Mouse (Mus musculus): Measurements from ENCODE around the gene Phf21a. TPM values are rescaled to one million over a fixed set of nuclear protein-coding genes. Genes with fewer than 3 reads are reported as not detected.

The Phf21a gene
- polyA plus RNA-seq, 1 experiment from 2014 or later, result 7.3 TPM

- Histone ChIP-seq H3K4me2 (replicated peaks; ENCODE audit: low read depth) (no peak overlapping the region), H3K9ac (ENCODE audit: low read length) (no peak overlapping the region), H3K9me3 (ENCODE audit: control insufficient read depth, low read length) (no peaks in the 10 kb centered on the region), H3K36me3 (ENCODE audit: control insufficient read depth, insufficient read depth, low read length) (0 out of 2 replicates have a peak, but pooled peaks cover 4% of the 10 kb centered on the region), H3K27me3 (ENCODE audit: control insufficient read depth, insufficient read depth, low read length) (no peaks in the 10 kb centered on the region), H3K4me1 (replicated peaks; ENCODE audit: control insufficient read depth, insufficient read depth) (no peaks in the 10 kb centered on the region), H3K4me3 (ENCODE audit: low read depth, low read length) (no peak overlapping the region), H3K27ac (replicated peaks) (no peak overlapping the region)
- 78% methylated on average over 3 of the region's 3 CpGs for WGBS
- no peak for TF ChIP-seq CTCF (IDR thresholded peaks at IDR 0.05; ENCODE audit: low read depth)
- no peak for TF ChIP-seq EP300 (optimal IDR thresholded peaks at IDR 0.05)
- DNase-seq (ENCODE audit: low spot score) (no peak), ATAC-seq (ENCODE audit: low FRiP score, low TSS enrichment) (no peak)
These were observed 148.4 kb downstream of the Phf21a start for GRCm38 (mm10) chr2:92241317-92241716.

GRCm38 (mm10) chr2:92246112-92246511 is 153.2 kb downstream of the Phf21a start:
- H3K9me3 ChIP-seq (ENCODE audit: control insufficient read depth, low read length), result no peaks in the 10 kb centered on the region
- H3K9ac ChIP-seq (ENCODE audit: low read length), result no peak overlapping the region
- ATAC-seq (ENCODE audit: low FRiP score, low TSS enrichment) (no peak), DNase-seq (ENCODE audit: low spot score) (no peak)
- no peak overlapping the region for H3K27ac ChIP-seq (replicated peaks)
- no peaks in the 10 kb centered on the region for H3K4me1 ChIP-seq (replicated peaks; ENCODE audit: control insufficient read depth, insufficient read depth)
- no peak overlapping the region for H3K4me2 ChIP-seq (replicated peaks; ENCODE audit: low read depth)
- 90% methylated on average over 1 of the region's 1 CpGs for WGBS
- no peak overlapping the region for H3K4me3 ChIP-seq (ENCODE audit: low read depth, low read length)
- H3K36me3 ChIP-seq (ENCODE audit: control insufficient read depth, insufficient read depth, low read length), result peaks cover 2% of the 10 kb centered on the region
- no peaks in the 10 kb centered on the region for H3K27me3 ChIP-seq (ENCODE audit: control insufficient read depth, insufficient read depth, low read length)
- TF ChIP-seq EP300 (optimal IDR thresholded peaks at IDR 0.05) (no peak), CTCF (IDR thresholded peaks at IDR 0.05; ENCODE audit: low read depth) (no peak)

GRCm38 (mm10) chr2:92247711-92248110 is 154.8 kb downstream of the Phf21a start:
- no peak overlapping the region for H3K4me2 ChIP-seq (replicated peaks; ENCODE audit: low read depth)
- DNase-seq (ENCODE audit: low spot score) (no peak), ATAC-seq (ENCODE audit: low FRiP score, low TSS enrichment) (no peak)
- TF ChIP-seq EP300 (optimal IDR thresholded peaks at IDR 0.05), result no peak
- no peak for TF ChIP-seq CTCF (IDR thresholded peaks at IDR 0.05; ENCODE audit: low read depth)
- no peak overlapping the region for H3K9ac ChIP-seq (ENCODE audit: low read length)
- 96% methylated on average over 2 of the region's 2 CpGs for WGBS
- H3K4me3 ChIP-seq (ENCODE audit: low read depth, low read length), result no peak overlapping the region
- H3K36me3 ChIP-seq (ENCODE audit: control insufficient read depth, insufficient read depth, low read length), result peaks cover 2% of the 10 kb centered on the region
- H3K27me3 ChIP-seq (ENCODE audit: control insufficient read depth, insufficient read depth, low read length), result no peaks in the 10 kb centered on the region
- H3K9me3 ChIP-seq (ENCODE audit: control insufficient read depth, low read length), result no peaks in the 10 kb centered on the region
- H3K4me1 ChIP-seq (replicated peaks; ENCODE audit: control insufficient read depth, insufficient read depth), result no peaks in the 10 kb centered on the region
- H3K27ac ChIP-seq (replicated peaks), result no peak overlapping the region

GRCm38 (mm10) chr2:92250472-92250871 is 157.6 kb downstream of the Phf21a start:
- ATAC-seq (ENCODE audit: low FRiP score, low TSS enrichment) (no peak), DNase-seq (ENCODE audit: low spot score) (no peak)
- Histone ChIP-seq H3K27ac (replicated peaks) (no peak overlapping the region), H3K9ac (ENCODE audit: low read length) (no peak overlapping the region), H3K4me1 (replicated peaks; ENCODE audit: control insufficient read depth, insufficient read depth) (no peaks in the 10 kb centered on the region), H3K4me2 (replicated peaks; ENCODE audit: low read depth) (no peak overlapping the region), H3K27me3 (ENCODE audit: control insufficient read depth, insufficient read depth, low read length) (no peaks in the 10 kb centered on the region), H3K4me3 (ENCODE audit: low read depth, low read length) (no peak overlapping the region), H3K9me3 (ENCODE audit: control insufficient read depth, low read length) (no peaks in the 10 kb centered on the region), H3K36me3 (ENCODE audit: control insufficient read depth, insufficient read depth, low read length) (peaks cover 2% of the 10 kb centered on the region)
- 85% methylated on average over 2 of the region's 2 CpGs for WGBS
- TF ChIP-seq CTCF (IDR thresholded peaks at IDR 0.05; ENCODE audit: low read depth), result no peak

- Histone ChIP-seq H3K27ac (replicated peaks) (no peak overlapping the region), H3K4me2 (replicated peaks; ENCODE audit: low read depth) (no peak overlapping the region), H3K36me3 (ENCODE audit: control insufficient read depth, insufficient read depth, low read length) (0 out of 2 replicates have a peak, but pooled peaks cover 2% of the 10 kb centered on the region), H3K4me1 (replicated peaks; ENCODE audit: control insufficient read depth, insufficient read depth) (no peaks in the 10 kb centered on the region), H3K9ac (ENCODE audit: low read length) (no peak overlapping the region), H3K4me3 (ENCODE audit: low read depth, low read length) (no peak overlapping the region), H3K27me3 (ENCODE audit: control insufficient read depth, insufficient read depth, low read length) (no peaks in the 10 kb centered on the region), H3K9me3 (ENCODE audit: control insufficient read depth, low read length) (no peaks in the 10 kb centered on the region)
- no peak for ATAC-seq (ENCODE audit: low FRiP score, low TSS enrichment)
- no peak for TF ChIP-seq EP300 (optimal IDR thresholded peaks at IDR 0.05)
- no peak for TF ChIP-seq CTCF (IDR thresholded peaks at IDR 0.05; ENCODE audit: low read depth)
- 83% methylated on average over 5 of the region's 5 CpGs for WGBS
- DNase-seq (ENCODE audit: low spot score), result no peak
These were observed 160.9 kb downstream of the Phf21a start for GRCm38 (mm10) chr2:92253777-92254176.

GRCm38 (mm10) chr2:92256141-92256540 is 163.2 kb downstream of the Phf21a start:
- Histone ChIP-seq H3K36me3 (ENCODE audit: control insufficient read depth, insufficient read depth, low read length) (0 out of 2 replicates have a peak, but pooled peaks cover 2% of the 10 kb centered on the region), H3K9ac (ENCODE audit: low read length) (no peak overlapping the region), H3K4me1 (replicated peaks; ENCODE audit: control insufficient read depth, insufficient read depth) (no peaks in the 10 kb centered on the region), H3K27ac (replicated peaks) (no peak overlapping the region), H3K27me3 (ENCODE audit: control insufficient read depth, insufficient read depth, low read length) (no peaks in the 10 kb centered on the region), H3K4me2 (replicated peaks; ENCODE audit: low read depth) (no peak overlapping the region), H3K4me3 (ENCODE audit: low read depth, low read length) (no peak overlapping the region), H3K9me3 (ENCODE audit: control insufficient read depth, low read length) (no peaks in the 10 kb centered on the region)
- TF ChIP-seq CTCF (IDR thresholded peaks at IDR 0.05; ENCODE audit: low read depth), result no peak
- TF ChIP-seq EP300 (optimal IDR thresholded peaks at IDR 0.05), result no peak
- 76% methylated on average over 7 of the region's 7 CpGs for WGBS
- no peak for DNase-seq (ENCODE audit: low spot score)
- ATAC-seq (ENCODE audit: low FRiP score, low TSS enrichment), result no peak

All from stomach, postnatal 0 days (tissue).